Mouse (Mus musculus) heart, adult 2 months (tissue): ENCODE measurements at regions not wholly inside any gene's neighbourhood (a gene's known extent, or its start where the extent isn't known, plus 50 kb on each side); places are given as distances from the start of the nearest gene placed in this dataset.

Source experiments
- CTCF ChIP-seq: fragments of 200-600 bp; IDR thresholded peaks from 2 replicates; pipeline ENCODE4 v1.8.1; 2022; ENCODE audit warnings: antibody characterized with exemption, mild to moderate bottlenecking, moderate library complexity
- EP300 ChIP-seq: fragments of 200-500 bp; IDR thresholded peaks from 2 replicates; pipeline ENCODE4 v1.6.1; 2011; ENCODE audit warnings: low read depth, low read length, control low read depth; ENCODE audit not compliant: insufficient read depth
- POLR2A ChIP-seq: fragments of 200-500 bp; IDR thresholded peaks from 2 replicates; pipeline ENCODE4 v1.6.1; 2011; ENCODE audit warnings: mild to moderate bottlenecking, low read depth, low read length, control low read depth; ENCODE audit not compliant: insufficient read depth

DNA sequence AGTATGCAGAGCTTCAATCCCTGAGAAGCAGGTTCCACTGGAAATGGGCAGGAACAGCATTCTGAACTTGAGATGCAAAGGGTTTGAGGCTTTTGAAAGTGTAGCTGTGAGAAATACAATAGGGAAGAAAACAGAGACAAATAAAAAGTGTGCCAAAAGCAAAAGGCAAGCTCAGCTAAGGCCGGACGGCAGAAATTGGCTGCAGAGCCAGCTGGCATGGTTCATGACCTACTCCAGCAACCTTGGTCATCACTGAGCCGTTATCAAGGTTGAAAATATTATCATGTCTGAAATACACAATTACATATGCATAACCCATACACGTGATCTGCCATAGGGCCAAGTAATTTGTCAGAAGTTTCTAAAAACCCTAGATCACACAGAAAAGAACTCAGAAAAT, 418.4 kb downstream of the Gtdc1 start:
- TF ChIP-seq CTCF (no peak), EP300 (no peak), POLR2A (no peak)
